Mouse (Mus musculus): ENCODE measurements around the gene Gm32802.
"Not testable (repeated sequence)": the region's sequence is repeated elsewhere in the genome, so short reads cannot be mapped to it uniquely, and the experiment has no call there.

Gm32802 gene

GRCm38 (mm10) chr10:118258388-118258787 lies at the start of gene Gm32802:
Gene Gm32802 (plus strand): TSS chr10:118258688.
- not testable (repeated sequence) for DNase-seq (ENCODE audit: low spot score)

GRCm38 (mm10) chr10:118215719-118216393 lies 42.6 kb upstream of the Gm32802 start:
- not testable (repeated sequence) for DNase-seq (ENCODE audit: low spot score)

GRCm38 (mm10) chr10:118227629-118228028 lies 30.9 kb upstream of the Gm32802 start:
- DNase-seq (ENCODE audit: low spot score) = not testable (repeated sequence)

DNA sequence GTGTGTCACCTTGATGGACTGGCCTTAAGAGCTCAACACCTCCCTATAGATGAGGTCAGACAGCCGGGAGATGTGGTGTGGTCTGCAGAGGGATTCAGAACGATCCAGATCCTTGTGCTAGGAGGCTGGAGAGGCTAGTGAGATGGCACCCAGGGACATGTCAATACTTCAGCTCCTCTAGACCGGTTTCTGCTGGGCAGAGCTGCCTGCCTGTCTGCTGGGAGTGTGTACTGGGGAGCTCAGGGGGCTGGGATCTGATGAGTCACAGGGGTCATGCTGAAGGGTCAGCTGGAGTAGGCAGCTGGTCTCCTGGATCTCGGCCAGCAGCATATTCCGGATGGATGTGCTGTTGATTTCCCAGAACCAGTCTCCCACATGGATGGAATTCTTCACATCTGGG lies 25.9 kb upstream of the Gm32802 start:
- DNase-seq (ENCODE audit: low spot score) = not testable (repeated sequence)

DNA sequence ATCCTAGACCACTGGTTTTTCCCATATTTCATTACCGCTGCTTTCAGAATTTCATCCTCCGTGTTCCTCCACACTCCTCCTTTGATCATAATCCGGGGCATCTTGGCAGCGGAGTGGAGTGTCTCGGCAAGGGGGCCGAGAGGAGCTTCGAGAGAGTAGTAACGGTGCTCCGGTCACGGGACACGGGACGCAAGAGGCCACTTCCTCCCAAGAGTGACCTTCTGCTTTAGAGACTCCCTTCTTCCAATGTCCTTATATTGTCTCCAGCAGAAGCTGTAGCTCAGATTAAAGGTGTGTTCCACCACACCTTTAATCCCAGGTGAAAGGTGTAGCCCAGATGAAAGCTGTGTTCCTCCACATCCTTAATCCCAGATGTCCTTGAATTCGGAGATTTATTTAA lies 17.8 kb upstream of the Gm32802 start, which contains the start of gene Gm32717:
Gm32717 (minus strand) TSS at position 101 of the 400 bp plus-strand sequence.
- not testable (repeated sequence) for DNase-seq (ENCODE audit: low spot score)

GRCm38 (mm10) chr10:118249006-118249595 lies 9.4 kb upstream of the Gm32802 start:
- DNase-seq (ENCODE audit: low spot score) = not testable (repeated sequence)

DNA sequence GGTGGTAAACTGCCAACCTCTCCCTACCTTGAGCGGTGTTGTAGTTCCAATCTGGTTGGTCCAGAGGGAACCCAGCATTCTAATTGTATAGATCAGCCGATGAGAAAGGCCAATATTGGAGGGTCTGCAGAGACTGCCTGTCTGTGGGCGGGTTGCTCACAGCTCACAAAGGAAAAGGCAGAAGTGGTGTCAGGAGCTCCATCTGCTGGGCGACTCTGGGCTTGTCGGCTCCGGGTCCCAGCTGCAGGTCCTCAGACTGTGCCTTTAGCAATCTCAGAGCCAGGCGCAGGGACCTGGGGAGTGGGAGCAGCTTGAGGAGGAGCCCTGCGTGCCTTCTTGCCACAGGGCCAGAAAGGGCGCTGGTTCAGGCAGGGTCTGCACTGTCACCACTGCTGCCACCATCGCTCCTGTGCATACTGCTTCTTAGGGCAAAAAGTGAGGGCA lies 7.6 kb upstream of the Gm32802 start:
- DNase-seq (ENCODE audit: low spot score) = no peak

DNA sequence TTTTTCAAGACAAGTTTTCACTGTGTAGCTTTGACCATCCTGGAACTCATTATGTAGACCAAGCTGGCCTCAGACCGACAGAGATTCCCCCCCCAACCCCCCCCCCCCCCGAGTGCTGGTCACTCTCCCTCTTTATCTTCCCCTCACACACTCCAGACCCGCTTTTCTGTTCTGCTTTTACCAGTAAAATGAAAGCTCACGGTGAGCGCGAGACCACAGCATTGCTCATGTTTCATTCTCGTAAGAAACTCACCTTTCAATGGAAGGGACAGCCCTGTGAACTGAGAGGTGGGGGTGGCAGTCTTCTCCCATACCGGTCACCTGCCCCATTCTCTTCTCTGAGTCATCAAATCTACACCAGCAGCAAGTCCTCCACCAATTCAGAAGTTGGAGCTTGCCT lies 10.3 kb downstream of the Gm32802 start:
- not testable (repeated sequence) for DNase-seq (ENCODE audit: low spot score)

DNA sequence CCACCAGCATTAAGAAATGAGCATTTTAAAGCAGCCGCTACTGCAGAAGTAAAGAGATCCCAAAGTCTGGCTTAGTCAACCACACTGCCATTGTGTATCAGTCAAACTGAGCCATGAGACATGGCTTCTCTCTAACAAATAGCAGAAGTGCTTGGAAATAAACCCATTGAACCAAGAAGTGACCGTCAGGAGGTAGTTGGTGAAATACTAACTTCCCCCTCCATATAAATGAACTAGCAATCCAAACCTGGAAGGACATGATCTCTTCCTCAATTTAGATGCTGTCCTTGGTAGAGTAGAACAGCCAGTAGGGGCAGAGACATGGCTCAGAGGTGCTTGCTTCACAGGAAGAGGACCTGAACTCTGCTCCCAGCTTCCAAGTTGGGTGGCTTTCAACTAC lies 12.9 kb downstream of the Gm32802 start:
- DNase-seq (ENCODE audit: low spot score) = not testable (repeated sequence)

- DNase-seq (ENCODE audit: low spot score) = not testable (repeated sequence)
Measured at GRCm38 (mm10) chr10:118278069-118278468, 19.6 kb downstream of the Gm32802 start.

GRCm38 (mm10) chr10:118282565-118282964 lies 24.1 kb downstream of the Gm32802 start:
- not testable (repeated sequence) for DNase-seq (ENCODE audit: low spot score)

GRCm38 (mm10) chr10:118283016-118283415 lies 24.5 kb downstream of the Gm32802 start:
- DNase-seq (ENCODE audit: low spot score) = not testable (repeated sequence)

GRCm38 (mm10) chr10:118294938-118295337 lies 36.5 kb downstream of the Gm32802 start, which contains the start of gene Iltifb:
Gene Iltifb (minus strand): TSS chr10:118295038.
- DNase-seq (ENCODE audit: low spot score) = no peak

DNA sequence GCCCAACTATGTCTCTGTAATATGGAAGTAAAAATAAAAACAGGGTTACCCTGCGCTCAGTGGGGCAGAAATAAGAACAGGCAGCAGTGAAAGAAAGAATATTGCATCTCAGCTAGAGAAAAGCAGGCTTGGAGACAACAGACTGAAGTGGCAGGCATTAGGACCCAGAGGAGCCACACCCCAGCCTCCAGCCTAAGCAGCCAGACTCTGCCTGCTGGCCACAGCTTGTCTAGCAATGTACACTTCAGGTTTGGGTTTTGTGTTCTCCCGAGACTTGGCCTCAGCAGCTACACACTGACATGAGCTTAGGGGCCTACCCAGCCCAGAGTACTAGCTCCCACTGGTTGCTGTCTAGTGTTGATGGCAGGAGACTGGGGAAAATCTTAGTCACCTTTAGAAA lies 43.6 kb downstream of the Gm32802 start:
- DNase-seq (ENCODE audit: low spot score) = not testable (repeated sequence)
